Mouse (Mus musculus) liver, adult 2 months (tissue): ENCODE results near the gene Eif6.

ENCODE experiments used
- CTCF ChIP-seq: fragments of 200-500 bp; IDR thresholded peaks from 2 replicates; pipeline ENCODE4 v1.5.1; 2011; ENCODE audit warnings: low read depth, low read length, control low read depth
- POLR2A ChIP-seq: fragments of 200-500 bp; IDR thresholded peaks from 2 replicates; pipeline ENCODE4 v1.6.1; 2011; ENCODE audit warnings: low read length, control low read depth; ENCODE audit not compliant: insufficient read depth; ENCODE audit errors: extremely low read depth

DNA sequence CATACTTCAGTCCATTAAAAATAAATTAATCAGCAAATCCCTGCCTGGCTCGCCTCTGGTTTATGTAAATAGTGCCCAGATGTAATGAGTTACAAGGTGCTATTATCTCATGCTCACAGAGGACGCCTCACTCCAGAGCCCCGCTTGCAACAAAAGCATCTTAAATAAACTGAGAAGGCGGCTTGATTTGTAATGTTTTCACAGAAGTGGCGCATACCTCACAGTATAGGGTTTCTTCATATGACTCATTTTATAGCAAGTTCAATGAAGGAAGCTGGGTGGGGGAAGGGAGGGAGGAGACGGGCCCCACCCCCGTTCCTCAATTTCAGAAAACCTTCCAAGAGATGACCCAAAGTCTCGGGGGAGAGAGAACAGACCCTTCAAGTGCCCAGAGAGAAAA is 20.2 kb upstream of the Eif6 start:
- TF ChIP-seq POLR2A (no peak), CTCF (no peak)
